Mouse (Mus musculus): ENCODE data around the gene Skiv2l.

DNA sequence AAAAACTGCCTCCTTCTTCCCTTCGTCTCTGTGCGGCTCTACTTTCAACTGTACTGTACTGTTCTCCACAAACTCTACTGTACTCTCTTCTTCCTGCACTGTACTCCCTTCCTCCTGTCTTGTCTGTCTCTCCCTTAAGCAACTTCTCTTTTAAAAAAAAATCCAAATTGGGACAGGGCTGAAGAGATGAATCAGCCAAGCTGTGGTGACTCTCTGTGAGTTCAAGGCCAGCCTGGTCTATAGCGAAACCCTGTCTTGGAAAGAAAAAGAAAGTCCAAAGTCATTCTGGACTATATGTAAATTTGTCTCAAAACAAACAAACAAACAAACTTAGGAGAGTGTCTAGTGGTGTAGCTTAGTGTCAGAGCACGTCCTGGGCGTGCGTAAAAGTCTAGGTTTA is 24.3 kb upstream of the Skiv2l start:
- TF ChIP-seq POLR2A (IDR thresholded peaks at IDR 0.05; ENCODE audit: insufficient read depth, low read depth, low read length) = no peak
- no peak for TF ChIP-seq CTCF (IDR thresholded peaks at IDR 0.05)
- no peak for TF ChIP-seq EP300 (IDR thresholded peaks at IDR 0.05; ENCODE audit: insufficient read depth, low read depth, low read length)
